Mouse (Mus musculus): Measurements from ENCODE around the gene Dcaf6. TPM values are rescaled to one million over a fixed set of nuclear protein-coding genes. Genes with fewer than 3 reads are reported as not detected.

The Dcaf6 gene
- polyA plus RNA-seq, 1 experiment, result not detected

- 81% methylated on average over 3 of the region's 3 CpGs for WGBS
- Histone ChIP-seq H3K4me1 (ENCODE audit: control insufficient read depth, insufficient read depth, low read length) (peaks cover 10% of the 10 kb centered on the region), H3K27ac (ENCODE audit: insufficient read depth, low read depth, low read length) (no peak overlapping the region), H3K4me3 (ENCODE audit: insufficient read depth, low read depth, low read length) (no peak overlapping the region)
- TF ChIP-seq CTCF (IDR thresholded peaks at IDR 0.05; ENCODE audit: insufficient read depth, low read depth, low read length) (no peak), POLR2A (IDR thresholded peaks at IDR 0.05; ENCODE audit: insufficient read depth, low read depth, low read length) (no peak)
These were observed 19.5 kb downstream of the Dcaf6 start for GRCm38 (mm10) chr1:165440788-165441187.

DNA sequence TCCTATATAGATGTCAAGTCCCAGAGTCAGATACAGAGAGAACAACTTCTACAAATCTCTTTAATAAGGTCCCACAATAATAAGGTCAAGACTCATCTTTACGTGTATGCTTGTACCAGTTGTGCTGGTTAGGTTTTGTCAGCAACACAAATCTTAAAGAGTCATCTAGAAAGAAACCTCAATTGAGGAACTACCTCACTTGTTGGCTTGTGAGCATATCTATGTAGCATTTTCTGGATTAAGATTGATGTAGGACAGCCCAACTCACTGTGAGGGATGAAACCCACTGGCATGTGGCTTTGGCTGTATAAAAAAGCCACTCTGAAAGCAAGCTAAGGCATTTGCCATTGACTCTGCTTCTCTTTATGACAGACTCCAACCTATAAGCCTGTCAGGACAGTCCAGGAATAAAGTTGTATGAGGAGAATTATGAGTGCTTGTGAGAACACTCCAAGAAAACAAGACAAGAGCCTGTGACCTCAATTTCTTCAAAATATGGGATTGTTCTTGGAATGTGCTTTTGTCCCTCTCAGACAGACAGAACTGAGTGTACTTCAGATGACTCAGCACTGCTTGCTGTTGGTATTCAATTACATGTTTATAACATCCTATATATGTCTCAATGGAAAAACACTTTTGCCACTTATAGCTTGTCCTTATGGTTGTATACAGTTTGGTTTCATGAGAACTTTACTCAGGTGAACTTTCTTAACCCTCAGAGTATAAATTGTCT is 21.8 kb downstream of the Dcaf6 start:
- WGBS, result 93% methylated on average over 1 of the region's 1 CpGs

GRCm38 (mm10) chr1:165432883-165433282 is 27.4 kb downstream of the Dcaf6 start:
- TF ChIP-seq CTCF (IDR thresholded peaks at IDR 0.05; ENCODE audit: insufficient read depth, low read depth, low read length) (no peak), POLR2A (IDR thresholded peaks at IDR 0.05; ENCODE audit: insufficient read depth, low read depth, low read length) (no peak)
- Histone ChIP-seq H3K4me1 (ENCODE audit: control insufficient read depth, insufficient read depth, low read length) (0 out of 2 replicates have a peak, but pooled peaks cover 3% of the 10 kb centered on the region), H3K27ac (ENCODE audit: insufficient read depth, low read depth, low read length) (no peak overlapping the region), H3K4me3 (ENCODE audit: insufficient read depth, low read depth, low read length) (no peak overlapping the region)
- 65% methylated on average over 1 of the region's 1 CpGs for WGBS

More for the DNA sequence above, 21.8 kb downstream of the Dcaf6 start:
- Histone ChIP-seq H3K27ac (ENCODE audit: insufficient read depth, low read depth, low read length) (no peak overlapping the region), H3K4me1 (ENCODE audit: control insufficient read depth, insufficient read depth, low read length) (peaks cover 10% of the 10 kb centered on the region), H3K4me3 (ENCODE audit: insufficient read depth, low read depth, low read length) (no peak overlapping the region)
- no peak for TF ChIP-seq POLR2A (IDR thresholded peaks at IDR 0.05; ENCODE audit: insufficient read depth, low read depth, low read length)

- H3K27ac ChIP-seq (ENCODE audit: insufficient read depth, low read depth, low read length), result no peak overlapping the region
- no peaks in the 10 kb centered on the region for H3K4me1 ChIP-seq (ENCODE audit: control insufficient read depth, insufficient read depth, low read length)
- 91% methylated on average over 2 of the region's 2 CpGs for WGBS
- TF ChIP-seq CTCF (IDR thresholded peaks at IDR 0.05; ENCODE audit: insufficient read depth, low read depth, low read length) (no peak), POLR2A (IDR thresholded peaks at IDR 0.05; ENCODE audit: insufficient read depth, low read depth, low read length) (no peak)
- no peak overlapping the region for H3K4me3 ChIP-seq (ENCODE audit: insufficient read depth, low read depth, low read length)
These were observed 34.0 kb downstream of the Dcaf6 start for GRCm38 (mm10) chr1:165426254-165426653.

DNA sequence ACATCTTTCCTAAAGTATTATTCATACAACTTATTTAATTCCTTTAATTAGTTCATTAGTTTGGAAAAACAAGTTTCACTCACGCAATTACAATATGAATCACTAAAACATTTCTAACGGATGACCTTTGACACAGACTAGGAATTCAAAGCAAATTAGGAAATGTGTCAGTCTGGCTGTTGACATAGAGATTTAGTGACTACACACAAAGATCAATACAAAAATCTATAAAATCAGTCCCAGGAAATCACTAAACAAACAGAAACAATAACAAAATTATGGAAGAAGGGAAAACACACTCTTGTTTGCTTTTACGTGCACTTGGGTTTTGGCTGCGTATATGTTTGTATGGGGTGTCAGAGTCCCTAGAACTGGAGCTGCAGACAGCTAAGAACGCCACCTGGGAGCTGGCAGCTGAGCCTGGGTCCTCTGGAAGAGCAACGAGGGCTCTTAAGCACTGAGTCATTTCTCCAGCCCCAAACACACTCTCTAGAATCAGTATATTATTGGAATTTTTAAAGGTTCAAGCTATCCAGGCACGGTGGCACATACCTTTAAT is 38.8 kb downstream of the Dcaf6 start:
- Histone ChIP-seq H3K4me1 (ENCODE audit: control insufficient read depth, insufficient read depth, low read length) (no peaks in the 10 kb centered on the region), H3K27ac (ENCODE audit: insufficient read depth, low read depth, low read length) (no peak overlapping the region), H3K4me3 (ENCODE audit: insufficient read depth, low read depth, low read length) (no peak overlapping the region)
- TF ChIP-seq CTCF (IDR thresholded peaks at IDR 0.05; ENCODE audit: insufficient read depth, low read depth, low read length) (no peak), POLR2A (IDR thresholded peaks at IDR 0.05; ENCODE audit: insufficient read depth, low read depth, low read length) (no peak)
- WGBS, result 81% methylated on average over 7 of the region's 7 CpGs

DNA sequence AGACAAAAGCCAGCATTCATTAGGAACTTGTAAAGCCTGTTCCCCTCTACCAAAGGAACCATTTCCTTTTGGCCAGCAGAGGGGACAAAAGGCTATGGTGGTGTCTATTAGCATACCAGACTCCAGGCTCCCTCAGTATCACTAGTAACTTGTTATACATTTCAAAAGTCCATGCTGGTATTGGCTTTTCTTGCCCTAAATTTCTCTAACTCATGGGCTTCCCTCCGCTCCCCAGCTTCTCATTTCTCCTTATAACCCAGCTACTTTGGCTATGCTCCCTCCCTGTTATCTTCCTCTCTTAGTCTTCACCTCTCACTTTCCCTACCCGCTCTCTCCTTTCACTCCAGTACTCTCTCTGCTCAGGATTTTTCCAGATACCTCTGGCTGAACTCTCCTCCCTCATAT is 63.9 kb downstream of the Dcaf6 start:
- no peak overlapping the region for H3K27ac ChIP-seq (ENCODE audit: insufficient read depth, low read depth, low read length)
- WGBS, result 93% methylated on average over 2 of the region's 2 CpGs
- H3K4me3 ChIP-seq (ENCODE audit: insufficient read depth, low read depth, low read length), result no peak overlapping the region
- H3K4me1 ChIP-seq (ENCODE audit: control insufficient read depth, insufficient read depth, low read length), result no peaks in the 10 kb centered on the region
- TF ChIP-seq POLR2A (IDR thresholded peaks at IDR 0.05; ENCODE audit: insufficient read depth, low read depth, low read length), result no peak
- no peak for TF ChIP-seq CTCF (IDR thresholded peaks at IDR 0.05; ENCODE audit: insufficient read depth, low read depth, low read length)

GRCm38 (mm10) chr1:165395940-165396339 is 64.3 kb downstream of the Dcaf6 start:
- 94% methylated on average over 4 of the region's 4 CpGs for WGBS
- Histone ChIP-seq H3K27ac (ENCODE audit: insufficient read depth, low read depth, low read length) (no peak overlapping the region), H3K4me3 (ENCODE audit: insufficient read depth, low read depth, low read length) (no peak overlapping the region), H3K4me1 (ENCODE audit: control insufficient read depth, insufficient read depth, low read length) (no peaks in the 10 kb centered on the region)
- no peak for TF ChIP-seq POLR2A (IDR thresholded peaks at IDR 0.05; ENCODE audit: insufficient read depth, low read depth, low read length)
- no peak for TF ChIP-seq CTCF (IDR thresholded peaks at IDR 0.05; ENCODE audit: insufficient read depth, low read depth, low read length)

DNA sequence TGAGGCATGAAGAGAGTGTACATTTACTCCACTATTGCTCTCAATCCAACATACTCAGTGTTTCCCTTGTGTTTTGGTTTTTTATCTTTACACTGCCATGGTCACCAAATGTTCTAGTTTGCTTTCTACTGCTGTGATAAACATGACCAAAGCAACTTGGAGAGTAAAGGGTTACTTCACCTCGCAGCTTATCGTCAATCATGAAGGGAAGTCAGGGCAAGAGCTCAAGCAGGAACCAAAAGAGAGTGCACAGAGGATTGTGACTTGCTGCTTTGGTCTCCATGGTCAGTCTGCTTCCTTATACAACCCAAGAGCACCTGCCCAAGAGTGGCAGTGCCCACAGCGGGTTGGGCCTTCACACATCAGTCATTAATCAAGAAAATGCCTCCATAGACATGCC is 65.4 kb downstream of the Dcaf6 start:
- Histone ChIP-seq H3K27ac (ENCODE audit: insufficient read depth, low read depth, low read length) (no peak overlapping the region), H3K4me1 (ENCODE audit: control insufficient read depth, insufficient read depth, low read length) (no peaks in the 10 kb centered on the region), H3K4me3 (ENCODE audit: insufficient read depth, low read depth, low read length) (no peak overlapping the region)
- 83% methylated on average over 3 of the region's 3 CpGs for WGBS
- TF ChIP-seq CTCF (IDR thresholded peaks at IDR 0.05; ENCODE audit: insufficient read depth, low read depth, low read length), result no peak
- no peak for TF ChIP-seq POLR2A (IDR thresholded peaks at IDR 0.05; ENCODE audit: insufficient read depth, low read depth, low read length)

GRCm38 (mm10) chr1:165393033-165393432 is 67.2 kb downstream of the Dcaf6 start:
- Histone ChIP-seq H3K4me3 (ENCODE audit: insufficient read depth, low read depth, low read length) (no peak overlapping the region), H3K4me1 (ENCODE audit: control insufficient read depth, insufficient read depth, low read length) (no peaks in the 10 kb centered on the region), H3K27ac (ENCODE audit: insufficient read depth, low read depth, low read length) (no peak overlapping the region)
- TF ChIP-seq POLR2A (IDR thresholded peaks at IDR 0.05; ENCODE audit: insufficient read depth, low read depth, low read length), result no peak
- TF ChIP-seq CTCF (IDR thresholded peaks at IDR 0.05; ENCODE audit: insufficient read depth, low read depth, low read length), result no peak
- 94% methylated on average over 1 of the region's 1 CpGs for WGBS
